Mouse (Mus musculus) intestine, embryonic 15.5 days (tissue): ENCODE measurements around the gene Ptchd1. TPM values are rescaled to one million over a fixed set of nuclear protein-coding genes. Genes with fewer than 3 reads are reported as not detected.

Experiments used
- ATAC-seq: fragments of 200-750 bp; cut with Nextera tagmentation; 2 replicates; pipeline ENCODE4 v1.8.0; 2017; ENCODE audit warnings: moderate TSS enrichment, moderate library complexity
- H3K27ac ChIP-seq: fragments of 300-500 bp; sonication (generic); 2 replicates; pipeline ENCODE4 v1.5.1; 2015; ENCODE audit warnings: mild to moderate bottlenecking, inconsistent platforms
- H3K27me3 ChIP-seq: fragments of 300-500 bp; sonication (generic); replicated peaks from 2 replicates; pipeline ENCODE4 v1.6.1; 2015; ENCODE audit warnings: inconsistent platforms
- H3K36me3 ChIP-seq: fragments of 300-500 bp; sonication (generic); 2 replicates; pipeline ENCODE4 v1.6.1; 2015; ENCODE audit warnings: inconsistent platforms
- H3K4me1 ChIP-seq: fragments of 300-500 bp; sonication (generic); replicated peaks from 2 replicates; pipeline ENCODE4 v1.6.1; 2015; ENCODE audit warnings: inconsistent platforms
- H3K4me2 ChIP-seq: fragments of 300-500 bp; sonication (generic); replicated peaks from 2 replicates; pipeline ENCODE4 v1.6.1; 2015; ENCODE audit warnings: mild to moderate bottlenecking, inconsistent platforms
- H3K4me3 ChIP-seq: fragments of 300-500 bp; sonication (generic); replicated peaks from 2 replicates; pipeline ENCODE4 v1.5.1; 2015; ENCODE audit warnings: inconsistent platforms
- H3K9ac ChIP-seq: fragments of 300-500 bp; sonication (generic); 2 replicates; pipeline ENCODE4 v1.6.1; 2015; ENCODE audit warnings: inconsistent platforms
- H3K9me3 ChIP-seq: fragments of 300-500 bp; sonication (generic); 2 replicates; pipeline ENCODE4 v1.6.1; 2016; ENCODE audit warnings: inconsistent platforms
- WGBS: fragments of 180-500 bp; shearing (Covaris S2); methylation state at CpG from one replicate; pipeline ENCODE4 v1.1.7; 2015; 5-methylcytosine and 5-hydroxymethylcytosine counted together
- polyA plus RNA-seq: library from polyadenylated mRNA; unstranded; fragments of >200 nt; fragmentation: Nextera tagmentation; extraction: Ambion mirVana; gene quantifications from 2 replicates; pipeline ENCODE4 v1.2.1, GENCODE M21; 2015

Ptchd1 gene
- 0.91 and 1.0 TPM in 2 replicates for polyA plus RNA-seq

DNA sequence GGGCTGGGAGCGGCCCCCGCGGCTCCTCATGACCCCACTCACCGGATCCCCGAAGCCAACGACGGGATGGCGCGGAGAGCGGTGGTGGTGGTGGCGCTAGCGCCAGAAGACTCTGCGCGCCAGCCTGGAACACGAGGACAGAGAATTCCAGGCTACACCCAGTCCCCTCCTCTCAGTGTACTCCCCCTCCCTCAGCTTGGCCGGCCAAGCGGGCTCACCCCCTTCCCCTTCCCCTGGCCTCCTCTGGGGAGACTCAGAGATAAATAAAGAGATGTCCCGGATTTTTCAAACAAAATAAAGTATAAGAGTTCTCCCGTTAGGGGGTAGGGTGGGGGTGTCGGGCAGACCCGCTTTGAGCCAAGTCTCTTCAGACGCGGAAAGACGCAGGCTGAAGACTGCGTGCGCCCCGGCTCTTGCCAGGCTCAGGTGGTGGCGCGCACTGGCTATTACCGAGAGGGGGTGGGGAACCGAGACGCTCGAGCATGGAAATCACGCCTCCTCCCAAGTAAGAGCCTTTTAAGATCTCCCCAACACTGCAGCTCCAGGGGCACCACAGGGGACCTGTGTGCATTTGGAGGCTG, at the start of gene Ptchd1:
Gene Ptchd1 (minus strand): TSS at position 114 of the 581 bp plus-strand sequence.
- H3K27ac ChIP-seq: no peak within 1 kb of the TSS
- peak within 1 kb of the TSS; percentile 42 for H3K4me3 ChIP-seq
- 15% methylated on average over 33 of the region's 34 CpGs for WGBS
- H3K4me1 ChIP-seq: 0 out of 2 replicates have a peak, but pooled peaks cover 4% of the 10 kb centered on the region
- H3K36me3 ChIP-seq: no peaks in the 10 kb centered on the region
- 0 out of 2 replicates have a peak within 1 kb of the TSS, but pooled peaks have one; percentile 17 for H3K9ac ChIP-seq
- peaks cover 30% of the 10 kb centered on the region for H3K27me3 ChIP-seq
- no peaks in the 10 kb centered on the region for H3K9me3 ChIP-seq
- H3K4me2 ChIP-seq: peak within 1 kb of the TSS; percentile 83
- ATAC-seq: peak; percentile 70

DNA sequence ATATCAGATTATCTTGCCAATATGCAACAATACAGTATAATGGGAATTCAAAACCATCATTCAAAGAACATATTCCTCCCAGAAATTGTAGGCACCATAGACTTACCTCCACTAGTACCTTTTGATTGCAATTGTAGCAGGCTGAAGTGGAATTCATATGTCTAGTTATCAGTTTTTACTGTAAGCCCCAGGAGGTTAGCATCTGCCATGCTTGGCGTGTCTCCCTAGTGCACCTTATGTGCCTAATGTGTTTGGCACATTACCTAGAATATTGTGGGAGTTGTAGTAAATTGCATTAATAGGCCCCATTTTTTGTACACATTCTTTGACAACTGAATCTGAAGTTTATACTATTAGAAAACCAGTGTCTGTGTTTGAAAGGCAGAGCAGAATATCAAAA, 34.4 kb upstream of the Ptchd1 start:
- WGBS: 76% methylated on average over 1 of the region's 1 CpGs
- Histone ChIP-seq H3K4me3 (no peak overlapping the region), H3K27ac (no peak overlapping the region), H3K9me3 (no peaks in the 10 kb centered on the region), H3K9ac (no peak overlapping the region), H3K27me3 (no peaks in the 10 kb centered on the region), H3K36me3 (no peaks in the 10 kb centered on the region), H3K4me1 (no peaks in the 10 kb centered on the region), H3K4me2 (no peak overlapping the region)
- no peak for ATAC-seq

DNA sequence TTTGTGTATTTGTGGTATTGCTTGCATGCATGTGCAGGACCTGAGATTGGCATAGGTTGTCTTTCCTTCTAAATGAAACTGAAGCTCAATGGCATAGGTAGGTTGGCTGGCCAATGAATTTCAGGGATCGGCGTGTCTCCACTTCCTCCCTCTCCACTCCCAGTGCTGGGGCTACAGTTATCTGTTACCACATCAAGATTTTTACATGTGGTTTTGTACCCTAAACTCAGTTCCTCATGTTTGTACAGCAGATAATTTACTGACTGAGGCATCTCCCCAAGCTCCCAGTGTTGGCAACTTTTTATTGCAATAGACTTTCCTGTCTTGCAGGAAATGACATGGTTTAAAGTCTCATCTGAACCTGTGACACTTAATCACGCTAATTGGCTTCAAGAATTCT, 22.4 kb upstream of the Ptchd1 start:
- no peaks in the 10 kb centered on the region for H3K4me1 ChIP-seq
- no peak overlapping the region for H3K4me3 ChIP-seq
- ATAC-seq: no peak
- H3K4me2 ChIP-seq: no peak overlapping the region
- no peaks in the 10 kb centered on the region for H3K36me3 ChIP-seq
- H3K27ac ChIP-seq: no peak overlapping the region
- no peaks in the 10 kb centered on the region for H3K9me3 ChIP-seq
- no peak overlapping the region for H3K9ac ChIP-seq
- no peaks in the 10 kb centered on the region for H3K27me3 ChIP-seq
- WGBS: 91% methylated on average over 3 of the region's 3 CpGs

DNA sequence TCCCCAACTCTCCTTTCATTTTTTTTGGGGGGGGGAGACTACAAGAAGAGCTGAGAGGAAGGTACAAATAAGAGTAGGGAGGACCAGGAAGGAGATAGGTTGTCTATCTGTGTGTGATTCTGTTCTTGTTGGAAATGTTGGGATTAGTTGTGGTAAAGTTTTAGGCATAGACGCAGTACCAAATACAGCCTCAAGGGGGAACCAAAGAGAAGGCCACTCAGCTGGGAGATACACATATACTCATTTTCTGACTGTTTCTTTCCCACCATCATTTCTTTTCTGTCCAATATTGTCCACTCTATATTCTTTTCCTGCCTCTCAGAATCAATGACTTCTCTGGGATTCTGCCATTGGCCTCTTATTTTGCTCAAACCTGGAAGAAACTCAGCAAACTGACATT, 20.4 kb upstream of the Ptchd1 start:
- H3K27ac ChIP-seq: no peak overlapping the region
- WGBS: 20% methylated on average over 1 of the region's 1 CpGs

DNA sequence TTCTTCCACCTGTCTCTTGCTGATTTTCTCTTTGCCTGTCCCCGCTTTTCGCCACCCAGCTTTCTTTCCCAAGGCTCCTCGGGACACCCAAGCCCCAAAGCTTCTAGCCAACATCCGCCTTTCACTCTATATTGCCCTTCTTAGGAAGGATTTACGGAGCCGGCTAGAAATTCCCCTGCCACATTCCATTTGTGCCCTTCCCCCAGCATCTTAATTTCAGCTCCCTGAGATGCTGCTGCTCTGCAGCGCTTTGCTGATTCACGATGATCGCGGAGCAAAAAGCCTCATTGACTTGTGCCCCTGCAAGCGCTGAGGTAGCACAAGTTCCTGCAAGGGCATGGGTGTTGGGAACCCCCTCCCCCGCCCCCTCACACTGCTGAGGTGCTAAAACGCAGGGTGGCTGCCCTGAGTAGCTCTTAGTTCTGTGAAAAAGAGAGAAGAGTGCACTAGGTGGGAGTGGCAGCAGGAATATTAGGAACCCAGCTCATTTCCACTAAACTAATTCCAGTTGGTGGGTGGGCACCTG, 2.1 kb upstream of the Ptchd1 start:
- 6% methylated on average over 13 of the region's 13 CpGs for WGBS
- Histone ChIP-seq H3K4me1 (0 out of 2 replicates have a peak, but pooled peaks cover 4% of the 10 kb centered on the region), H3K27ac (no peak overlapping the region), H3K9me3 (no peaks in the 10 kb centered on the region), H3K9ac (no peak overlapping the region), H3K4me3 (no peak overlapping the region), H3K27me3 (peaks cover 30% of the 10 kb centered on the region), H3K4me2 (0 out of 2 replicates have a peak overlapping the region, but pooled peaks have one; percentile 6), H3K36me3 (no peaks in the 10 kb centered on the region)
- no peak for ATAC-seq

More for the DNA sequence above, 20.4 kb upstream of the Ptchd1 start:
- ATAC-seq: no peak
- Histone ChIP-seq H3K4me2 (no peak overlapping the region), H3K27me3 (no peaks in the 10 kb centered on the region), H3K4me3 (no peak overlapping the region), H3K9me3 (no peaks in the 10 kb centered on the region), H3K9ac (no peak overlapping the region), H3K4me1 (no peaks in the 10 kb centered on the region), H3K36me3 (no peaks in the 10 kb centered on the region)

DNA sequence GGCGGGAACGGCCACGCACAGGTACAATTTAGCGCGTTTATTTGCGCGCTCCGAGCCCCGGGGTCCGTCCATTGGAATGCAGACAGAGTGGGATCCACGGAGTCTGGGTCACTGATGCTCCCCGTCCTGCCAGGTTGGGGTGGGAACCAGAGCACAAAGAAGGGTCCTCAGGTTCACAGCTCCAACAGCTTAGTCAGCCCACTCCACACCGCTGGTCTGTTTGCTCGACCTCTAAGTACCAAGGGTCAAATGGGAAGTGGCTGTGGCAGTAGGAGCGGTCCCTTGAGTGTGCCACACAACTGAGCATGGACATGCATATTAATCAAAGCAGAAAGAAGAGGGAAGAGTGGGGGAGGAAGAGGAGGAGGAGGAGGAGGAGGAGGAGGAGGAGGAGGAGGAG, 1.3 kb upstream of the Ptchd1 start:
- Histone ChIP-seq H3K27me3 (peaks cover 30% of the 10 kb centered on the region), H3K27ac (no peak overlapping the region), H3K4me3 (peak overlapping the region; percentile 42; the same call in 1 of the 2 replicates), H3K9me3 (no peaks in the 10 kb centered on the region), H3K4me1 (0 out of 2 replicates have a peak, but pooled peaks cover 4% of the 10 kb centered on the region), H3K36me3 (no peaks in the 10 kb centered on the region), H3K9ac (no peak overlapping the region), H3K4me2 (peak overlapping the region; percentile 83)
- WGBS: 10% methylated on average over 15 of the region's 15 CpGs
- no peak for ATAC-seq

DNA sequence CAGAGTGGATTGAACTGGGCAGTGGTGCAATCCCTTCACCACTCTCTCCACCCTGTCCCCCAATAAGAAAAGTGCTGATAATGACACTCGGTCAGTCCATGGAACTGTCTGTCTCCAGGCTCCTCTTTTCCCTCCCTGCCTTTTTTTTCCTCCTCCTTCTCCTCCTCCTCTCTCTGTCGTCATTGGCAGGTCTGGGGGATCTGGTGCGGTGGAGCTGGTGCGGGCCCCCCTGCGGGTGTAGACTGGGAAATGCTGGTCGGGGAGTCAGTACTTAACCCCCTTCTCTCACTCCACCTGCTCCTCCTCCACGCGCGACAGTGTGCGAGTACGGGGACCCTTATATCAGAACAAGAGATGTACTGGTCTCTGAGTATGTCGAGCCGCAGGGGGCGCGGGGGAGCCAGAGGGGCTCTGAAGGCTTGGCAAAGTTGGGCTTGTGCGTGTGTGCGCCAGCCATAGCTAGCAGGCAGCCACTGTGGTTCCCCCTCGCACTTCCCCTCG, 777 bp upstream of the Ptchd1 start, which contains the start of gene Gm15155:
Gene Gm15155 (plus strand): TSS at position 401 of the 501 bp plus-strand sequence.
- peak within 1 kb of the TSS; percentile 42 for H3K4me3 ChIP-seq
- H3K9ac ChIP-seq: 0 out of 2 replicates have a peak within 1 kb of the TSS, but pooled peaks have one; percentile 17
- H3K27me3 ChIP-seq: peaks cover 30% of the 10 kb centered on the region
- no peak within 1 kb of the TSS for H3K27ac ChIP-seq
- H3K9me3 ChIP-seq: no peaks in the 10 kb centered on the region
- H3K4me2 ChIP-seq: peak within 1 kb of the TSS; percentile 83
- no peaks in the 10 kb centered on the region for H3K36me3 ChIP-seq
- 18% methylated on average over 18 of the region's 19 CpGs for WGBS
- peak; percentile 29; the same call in 1 of the 2 replicates for ATAC-seq
- H3K4me1 ChIP-seq: 0 out of 2 replicates have a peak, but pooled peaks cover 4% of the 10 kb centered on the region

DNA sequence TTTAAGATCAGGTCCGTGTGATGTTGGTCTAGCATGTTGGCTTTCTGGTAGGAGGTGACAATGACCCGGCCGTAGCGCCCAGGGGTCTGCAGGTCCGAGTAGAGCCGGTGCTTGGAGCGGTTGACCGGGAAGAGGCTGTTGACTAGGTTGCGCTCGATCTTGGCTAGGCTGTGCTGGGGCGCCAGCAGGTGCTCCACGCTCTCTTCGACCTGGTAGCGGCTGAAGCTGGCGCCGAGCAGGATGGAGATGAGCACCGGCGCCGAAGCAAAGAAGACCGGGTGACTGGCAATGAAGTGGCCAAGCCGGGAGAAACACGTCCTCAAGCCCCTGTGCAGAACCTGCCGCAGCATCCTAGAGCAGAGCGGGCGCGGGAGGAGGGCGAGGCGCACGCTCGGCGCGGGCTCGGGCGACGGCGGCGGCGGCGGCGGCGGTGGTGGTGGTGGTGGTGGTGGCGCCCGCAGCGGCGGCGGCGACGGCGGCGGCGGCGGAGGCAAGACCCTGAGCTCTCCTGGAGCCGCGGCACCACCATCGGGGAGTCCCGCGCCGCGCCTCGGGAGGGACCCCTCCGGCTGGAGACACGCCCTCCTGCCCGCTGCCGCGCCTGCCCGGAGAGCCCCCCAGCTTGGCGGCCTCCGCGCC, 534 bp downstream of the Ptchd1 start:
- no peaks in the 10 kb centered on the region for H3K9me3 ChIP-seq
- no peaks in the 10 kb centered on the region for H3K36me3 ChIP-seq
- H3K27ac ChIP-seq: no peak overlapping the region
- 0 out of 2 replicates have a peak overlapping the region, but pooled peaks have one; percentile 17 for H3K9ac ChIP-seq
- H3K4me2 ChIP-seq: peak overlapping the region; percentile 83
- 0 out of 2 replicates have a peak, but pooled peaks cover 4% of the 10 kb centered on the region for H3K4me1 ChIP-seq
- WGBS: 19% methylated on average over 28 of the region's 69 CpGs
- peak overlapping the region; percentile 42 for H3K4me3 ChIP-seq
- ATAC-seq: peak; percentile 67
- peaks cover 30% of the 10 kb centered on the region for H3K27me3 ChIP-seq

DNA sequence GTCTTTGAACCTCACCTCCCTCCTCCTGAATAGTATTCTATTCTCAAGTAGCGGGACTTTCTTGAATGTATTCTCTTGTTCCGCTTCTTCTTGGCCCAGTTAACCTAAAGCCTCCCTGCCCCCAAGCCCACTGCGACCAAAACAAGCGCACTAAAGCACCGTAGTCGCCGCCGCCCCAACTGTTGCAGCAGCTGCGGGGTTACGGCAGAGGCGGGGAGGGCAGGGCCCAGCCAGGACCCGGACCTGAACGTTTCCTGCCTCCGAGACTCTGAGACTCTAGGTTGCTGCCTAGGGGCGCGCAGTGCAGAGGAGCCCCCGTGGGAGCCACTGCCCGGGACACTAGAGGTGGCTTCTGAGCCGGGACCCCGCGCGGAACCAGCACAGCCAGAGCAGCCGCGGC, 1.1 kb downstream of the Ptchd1 start:
- H3K36me3 ChIP-seq: no peaks in the 10 kb centered on the region
- no peaks in the 10 kb centered on the region for H3K9me3 ChIP-seq
- peak overlapping the region; percentile 83 for H3K4me2 ChIP-seq
- peak overlapping the region; percentile 42 for H3K4me3 ChIP-seq
- peak; percentile 54 for ATAC-seq
- H3K27me3 ChIP-seq: peaks cover 30% of the 10 kb centered on the region
- WGBS: 12% methylated on average over 24 of the region's 24 CpGs
- 0 out of 2 replicates have a peak, but pooled peaks cover 4% of the 10 kb centered on the region for H3K4me1 ChIP-seq
- no peak overlapping the region for H3K27ac ChIP-seq
- no peak overlapping the region for H3K9ac ChIP-seq

DNA sequence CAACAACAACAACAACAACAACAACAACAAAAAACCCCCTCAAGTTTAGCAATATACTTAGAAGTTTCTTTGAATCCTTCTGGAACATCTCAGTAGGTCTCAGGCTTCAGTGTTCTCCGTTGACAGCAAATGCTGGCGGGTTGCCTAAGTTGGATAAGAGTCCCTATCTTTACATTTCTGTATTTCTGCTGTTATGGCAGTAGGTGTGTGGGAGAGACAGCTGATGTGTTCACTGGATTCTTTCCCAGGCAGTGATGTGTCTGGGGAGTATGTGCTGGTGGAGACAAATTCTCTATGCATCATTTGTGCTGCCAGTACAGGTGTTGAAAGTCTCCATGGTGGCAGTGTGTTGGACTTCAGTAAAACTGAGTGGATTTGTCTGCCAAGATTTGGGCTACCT, 22.4 kb downstream of the Ptchd1 start:
- Histone ChIP-seq H3K4me3 (no peak overlapping the region), H3K36me3 (no peaks in the 10 kb centered on the region), H3K4me1 (no peaks in the 10 kb centered on the region), H3K4me2 (no peak overlapping the region), H3K27me3 (no peaks in the 10 kb centered on the region), H3K27ac (no peak overlapping the region), H3K9ac (no peak overlapping the region), H3K9me3 (no peaks in the 10 kb centered on the region)
- ATAC-seq: no peak
- 74% methylated on average over 2 of the region's 2 CpGs for WGBS

DNA sequence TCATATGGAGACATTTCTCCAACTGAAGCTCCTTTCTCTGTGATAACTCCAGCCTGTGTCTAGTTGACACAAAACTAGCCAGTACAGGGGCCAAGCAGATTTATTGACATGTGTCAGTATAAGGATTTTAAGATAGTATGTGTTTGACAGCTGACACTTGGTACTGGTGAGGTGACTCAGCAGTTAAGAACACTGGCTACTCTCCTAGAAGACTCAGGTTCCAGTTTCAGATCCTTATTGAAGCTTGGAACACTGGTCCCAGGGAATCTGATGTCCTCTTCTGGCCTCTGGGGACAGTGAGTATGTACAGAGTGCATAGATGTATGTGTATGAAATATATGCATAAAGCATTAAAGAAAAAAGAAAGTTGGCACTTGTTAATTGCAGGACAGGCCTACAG, 27.2 kb downstream of the Ptchd1 start:
- Histone ChIP-seq H3K9me3 (no peaks in the 10 kb centered on the region), H3K27ac (no peak overlapping the region), H3K4me2 (no peak overlapping the region), H3K36me3 (no peaks in the 10 kb centered on the region), H3K27me3 (no peaks in the 10 kb centered on the region), H3K4me1 (no peaks in the 10 kb centered on the region), H3K9ac (no peak overlapping the region), H3K4me3 (no peak overlapping the region)
- no peak for ATAC-seq

DNA sequence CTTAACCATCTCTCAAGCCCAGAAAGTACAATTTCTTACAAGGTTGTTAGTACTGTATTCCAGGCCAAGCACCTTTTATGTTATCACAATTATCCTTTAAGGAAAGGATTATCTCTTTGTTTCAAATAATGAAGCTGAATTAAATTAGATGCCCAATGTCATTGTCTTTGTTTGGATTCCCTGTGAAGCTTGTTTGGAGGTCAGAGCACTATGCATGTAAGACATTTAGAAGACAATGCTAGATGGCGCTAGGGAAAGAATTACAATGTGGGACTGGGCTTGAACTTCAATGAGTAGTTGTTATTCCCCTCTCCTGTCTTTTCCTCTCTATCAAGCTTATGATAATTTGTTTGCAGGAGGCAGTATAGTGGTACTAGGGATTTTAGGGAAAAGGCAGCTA, 28.9 kb downstream of the Ptchd1 start:
- 55% methylated on average over 1 of the region's 1 CpGs for WGBS
- Histone ChIP-seq H3K4me1 (no peaks in the 10 kb centered on the region), H3K9ac (no peak overlapping the region), H3K27me3 (no peaks in the 10 kb centered on the region), H3K27ac (no peak overlapping the region), H3K4me2 (no peak overlapping the region), H3K4me3 (no peak overlapping the region), H3K36me3 (no peaks in the 10 kb centered on the region), H3K9me3 (no peaks in the 10 kb centered on the region)
- no peak for ATAC-seq
